Mouse (Mus musculus) urinary bladder, adult 2 months (tissue): ENCODE measurements at regions not wholly inside any gene's neighbourhood (a gene's known extent, or its start where the extent isn't known, plus 50 kb on each side); places are given as distances from the start of the nearest gene placed in this dataset.

Experiments
- DNase-seq: peaks from one replicate; pipeline ENCODE4 v3.0.0; 2022; ENCODE audit warnings: low spot score

GRCm38 (mm10) chr15:27129697-27130096 is 234.3 kb upstream of the Fbxl7 start:
- DNase-seq = no peak

GRCm38 (mm10) chr15:27132761-27133160 is 237.4 kb upstream of the Fbxl7 start:
- DNase-seq = no peak

- DNase-seq = no peak
These were observed 242.2 kb upstream of the Fbxl7 start for GRCm38 (mm10) chr15:27137580-27137979.

GRCm38 (mm10) chr15:27145860-27146259 is 250.5 kb upstream of the Fbxl7 start:
- DNase-seq = no peak

GRCm38 (mm10) chr15:27160986-27161385 is 265.6 kb upstream of the Fbxl7 start:
- no peak for DNase-seq

GRCm38 (mm10) chr15:27167484-27167883 is 272.1 kb upstream of the Fbxl7 start:
- no peak for DNase-seq

- DNase-seq = no peak
These were observed 274.5 kb upstream of the Fbxl7 start for GRCm38 (mm10) chr15:27169846-27170245.

GRCm38 (mm10) chr15:27173506-27173905 is 278.1 kb upstream of the Fbxl7 start:
- DNase-seq = no peak

- no peak for DNase-seq
These were observed 282.9 kb upstream of the Fbxl7 start for GRCm38 (mm10) chr15:27178084-27178935.

- DNase-seq = no peak
These were observed 276.8 kb upstream of the Ank start for GRCm38 (mm10) chr15:27189699-27190098.

GRCm38 (mm10) chr15:27201513-27201912 is 265.0 kb upstream of the Ank start:
- no peak for DNase-seq

- DNase-seq = no peak
These were observed 261.6 kb upstream of the Ank start for GRCm38 (mm10) chr15:27204888-27205287.

- DNase-seq = no peak
These were observed 259.0 kb upstream of the Ank start for GRCm38 (mm10) chr15:27207446-27207845.

GRCm38 (mm10) chr15:27216387-27216786 is 250.1 kb upstream of the Ank start:
- no peak for DNase-seq

GRCm38 (mm10) chr15:27219126-27219738 is 247.2 kb upstream of the Ank start:
- DNase-seq = no peak

- no peak for DNase-seq
These were observed 242.6 kb upstream of the Ank start for GRCm38 (mm10) chr15:27223610-27224511.

GRCm38 (mm10) chr15:27224512-27224850 is 242.0 kb upstream of the Ank start:
- no peak for DNase-seq

- no peak for DNase-seq
These were observed 233.7 kb upstream of the Ank start for GRCm38 (mm10) chr15:27232804-27233203.

- DNase-seq = no peak
These were observed 231.7 kb upstream of the Ank start for GRCm38 (mm10) chr15:27234770-27235169.

GRCm38 (mm10) chr15:27238301-27238700 is 228.2 kb upstream of the Ank start:
- DNase-seq = no peak

- DNase-seq = no peak
These were observed 220.2 kb upstream of the Ank start for GRCm38 (mm10) chr15:27246302-27246701.
